Mouse (Mus musculus) embryonic facial prominence, embryonic 15.5 days (tissue): ENCODE measurements at regions not wholly inside any gene's neighbourhood (a gene's known extent, or its start where the extent isn't known, plus 50 kb on each side); places are given as distances from the start of the nearest gene placed in this dataset.
"Not testable (repeated sequence)": the region's sequence is repeated elsewhere in the genome, so short reads cannot be mapped to it uniquely, and the experiment has no call there.

Experiments used
- ATAC-seq: fragments of 200-750 bp; cut with Nextera tagmentation; 2 replicates; pipeline ENCODE4 v1.8.0; 2017; ENCODE audit warnings: low read depth, moderate TSS enrichment; ENCODE audit not compliant: insufficient number of reproducible peaks, low FRiP score, low TSS enrichment
- H3K27ac ChIP-seq: fragments of 300-500 bp; sonication (generic); replicated peaks from 2 replicates; pipeline ENCODE4 v1.5.1; 2015; ENCODE audit warnings: mild to moderate bottlenecking, inconsistent platforms
- H3K27me3 ChIP-seq: fragments of 300-500 bp; sonication (generic); 2 replicates; pipeline ENCODE4 v1.6.1; 2015; ENCODE audit warnings: inconsistent platforms
- H3K36me3 ChIP-seq: fragments of 300-500 bp; sonication (generic); 2 replicates; pipeline ENCODE4 v1.6.1; 2015; ENCODE audit warnings: mild to moderate bottlenecking, inconsistent platforms
- H3K4me1 ChIP-seq: fragments of 300-500 bp; sonication (generic); 2 replicates; pipeline ENCODE4 v1.6.1; 2015; ENCODE audit warnings: inconsistent platforms
- H3K4me2 ChIP-seq: fragments of 300-500 bp; sonication (generic); replicated peaks from 2 replicates; pipeline ENCODE4 v1.6.1; 2015; ENCODE audit warnings: mild to moderate bottlenecking, inconsistent platforms
- H3K4me3 ChIP-seq: fragments of 300-500 bp; sonication (generic); replicated peaks from 2 replicates; pipeline ENCODE4 v1.5.1; 2015; ENCODE audit warnings: mild to moderate bottlenecking, inconsistent platforms
- H3K9ac ChIP-seq: fragments of 300-500 bp; sonication (generic); 2 replicates; pipeline ENCODE4 v1.6.1; 2015; ENCODE audit warnings: inconsistent platforms
- H3K9me3 ChIP-seq: fragments of 300-500 bp; sonication (generic); replicated peaks from 2 replicates; pipeline ENCODE4 v1.6.1; 2016; ENCODE audit warnings: inconsistent platforms
- WGBS: fragments of 180-500 bp; shearing (Covaris S2); methylation state at CpG from one replicate; pipeline ENCODE4 v1.1.7; 2015; 5-methylcytosine and 5-hydroxymethylcytosine counted together

DNA sequence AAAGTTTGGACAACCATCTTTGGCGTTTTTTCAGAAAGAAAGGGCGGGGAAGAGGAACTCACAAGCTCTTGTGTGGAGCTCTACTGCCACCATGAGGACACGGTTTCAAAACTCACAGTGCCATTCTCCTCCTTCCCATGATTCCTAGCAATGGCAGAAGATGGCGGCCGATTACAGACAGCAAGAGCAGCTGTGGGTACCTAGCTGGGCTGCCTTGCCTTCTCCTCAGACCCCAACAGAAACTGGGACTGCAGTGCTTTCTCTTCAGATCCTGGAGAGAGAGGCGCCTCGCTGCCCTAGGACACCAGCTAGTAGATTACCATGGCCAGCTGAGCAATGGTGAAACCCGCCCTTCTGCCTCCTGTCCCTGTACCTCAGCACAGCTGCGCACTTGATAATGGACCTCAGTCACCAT, 174.2 kb upstream of the Olfr1324 start:
- H3K4me2 ChIP-seq, result peak overlapping the region; percentile 29; the same call in 1 of the 2 replicates

DNA sequence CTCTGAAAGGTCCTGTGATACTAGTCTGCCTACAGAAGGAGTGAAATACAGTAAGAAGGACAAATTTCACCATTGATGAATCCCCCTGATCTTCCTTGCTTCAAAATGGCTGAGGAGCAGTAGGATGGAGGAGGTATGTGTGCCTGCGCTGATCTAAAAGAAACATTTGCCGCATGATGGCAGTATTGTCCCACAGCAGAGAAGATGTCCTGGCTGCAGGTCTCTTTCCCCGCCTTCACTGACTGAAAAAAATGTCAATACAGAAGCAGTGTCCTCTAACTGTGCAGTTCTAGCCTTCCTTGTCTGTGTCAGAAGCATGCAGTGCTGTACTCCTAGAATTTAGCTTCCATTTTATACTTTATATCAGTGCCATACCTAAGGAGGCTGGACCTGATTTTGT, 172.0 kb upstream of the Olfr1324 start:
- 76% methylated on average over 3 of the region's 3 CpGs for WGBS
- not testable (repeated sequence) for H3K36me3 ChIP-seq, H3K9ac ChIP-seq, H3K27ac ChIP-seq, ATAC-seq, H3K9me3 ChIP-seq, H3K4me1 ChIP-seq, H3K27me3 ChIP-seq
- Histone ChIP-seq H3K4me2 (peak overlapping the region; percentile 34; the same call in 1 of the 2 replicates), H3K4me3 (peak overlapping the region; percentile 25)

More for the DNA sequence above, 174.2 kb upstream of the Olfr1324 start:
- ATAC-seq, H3K27ac ChIP-seq, H3K9ac ChIP-seq, H3K9me3 ChIP-seq, H3K36me3 ChIP-seq, H3K27me3 ChIP-seq, H3K4me1 ChIP-seq: not testable (repeated sequence)
- 79% methylated on average over 9 of the region's 9 CpGs for WGBS
- H3K4me3 ChIP-seq, result peak overlapping the region; percentile 32

DNA sequence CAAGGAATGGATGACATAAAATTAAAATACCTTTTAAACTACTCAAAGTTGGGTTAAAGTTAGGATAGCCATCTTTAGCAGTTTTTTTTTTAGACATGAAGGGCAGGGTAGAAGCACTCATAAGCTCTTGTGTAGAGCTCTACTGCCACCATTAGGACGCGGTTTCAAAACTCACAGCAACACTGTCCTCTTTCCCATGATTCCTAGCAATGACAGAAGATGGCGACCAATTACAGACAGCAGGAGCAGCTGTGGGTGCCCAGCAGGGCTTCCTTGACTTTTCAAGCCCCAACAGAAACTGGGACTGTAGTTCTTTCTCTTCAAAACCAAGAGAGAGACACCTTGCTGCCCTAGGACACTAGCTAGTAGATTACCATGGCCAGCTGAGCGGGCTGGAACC, 171.5 kb upstream of the Olfr1324 start:
- Histone ChIP-seq H3K27ac (no peak overlapping the region), H3K4me3 (peak overlapping the region; percentile 25), H3K27me3 (no peaks in the 10 kb centered on the region), H3K4me1 (no peaks in the 10 kb centered on the region), H3K9ac (no peak overlapping the region), H3K4me2 (peak overlapping the region; percentile 34; the same call in 1 of the 2 replicates), H3K9me3 (no peaks in the 10 kb centered on the region), H3K36me3 (peaks cover 7% of the 10 kb centered on the region; the same call in 1 of the 2 replicates)
- WGBS, result 70% methylated on average over 4 of the region's 4 CpGs
- ATAC-seq, result no peak

DNA sequence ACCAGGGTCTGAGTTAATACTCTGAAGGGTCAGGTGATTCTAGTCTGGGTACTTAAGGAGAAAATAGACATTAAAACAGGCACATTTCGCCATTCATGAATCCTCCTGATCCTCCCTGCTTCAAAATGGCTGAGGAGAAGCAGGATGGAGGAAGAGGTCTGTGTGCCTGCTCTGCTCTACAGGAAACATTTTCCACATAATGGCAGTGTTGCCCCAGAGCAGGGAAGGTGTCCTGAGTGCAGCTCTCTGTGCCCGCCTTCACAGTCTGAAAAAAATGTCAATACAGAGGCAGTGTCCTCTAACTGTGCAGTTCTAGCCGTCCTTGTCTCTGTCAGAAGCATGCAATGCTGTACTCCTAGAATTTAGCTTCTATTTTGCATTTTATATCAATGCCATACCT, 169.3 kb upstream of the Olfr1324 start:
- not testable (repeated sequence) for H3K27ac ChIP-seq, H3K27me3 ChIP-seq, H3K9ac ChIP-seq, H3K9me3 ChIP-seq, ATAC-seq, H3K4me1 ChIP-seq, H3K36me3 ChIP-seq
- 70% methylated on average over 3 of the region's 3 CpGs for WGBS
- peak overlapping the region; percentile 29 for H3K4me3 ChIP-seq
- H3K4me2 ChIP-seq, result peak overlapping the region; percentile 24; the same call in 1 of the 2 replicates

DNA sequence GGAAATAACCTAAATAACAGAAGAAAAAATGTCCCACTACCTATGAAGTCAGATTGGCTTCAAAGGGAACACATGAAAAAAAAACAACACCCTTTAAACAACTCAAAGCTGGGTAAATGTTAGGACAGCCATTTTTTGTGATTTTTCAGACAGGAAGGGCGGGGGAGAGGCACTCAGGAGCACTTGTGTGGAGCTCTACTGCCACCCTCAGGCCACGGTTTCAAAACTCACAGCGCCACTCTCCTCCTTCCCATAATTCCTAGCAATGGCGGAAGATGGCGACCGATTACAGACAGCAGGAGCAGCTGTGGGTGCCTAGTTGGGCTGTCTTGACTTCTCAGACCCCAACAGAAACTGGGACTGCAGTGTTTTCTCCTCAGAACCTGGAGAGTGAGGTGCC, 168.8 kb upstream of the Olfr1324 start:
- no peaks in the 10 kb centered on the region for H3K4me1 ChIP-seq
- no peak overlapping the region for H3K9ac ChIP-seq
- no peaks in the 10 kb centered on the region for H3K9me3 ChIP-seq
- H3K27ac ChIP-seq, result 0 out of 2 replicates have a peak overlapping the region, but pooled peaks have one; percentile 44
- WGBS, result 64% methylated on average over 6 of the region's 6 CpGs
- H3K36me3 ChIP-seq, result peaks cover 9% of the 10 kb centered on the region; the same call in 1 of the 2 replicates
- H3K4me2 ChIP-seq, result peak overlapping the region; percentile 24; the same call in 1 of the 2 replicates
- H3K27me3 ChIP-seq, result no peaks in the 10 kb centered on the region
- no peak for ATAC-seq
- peak overlapping the region; percentile 29 for H3K4me3 ChIP-seq

DNA sequence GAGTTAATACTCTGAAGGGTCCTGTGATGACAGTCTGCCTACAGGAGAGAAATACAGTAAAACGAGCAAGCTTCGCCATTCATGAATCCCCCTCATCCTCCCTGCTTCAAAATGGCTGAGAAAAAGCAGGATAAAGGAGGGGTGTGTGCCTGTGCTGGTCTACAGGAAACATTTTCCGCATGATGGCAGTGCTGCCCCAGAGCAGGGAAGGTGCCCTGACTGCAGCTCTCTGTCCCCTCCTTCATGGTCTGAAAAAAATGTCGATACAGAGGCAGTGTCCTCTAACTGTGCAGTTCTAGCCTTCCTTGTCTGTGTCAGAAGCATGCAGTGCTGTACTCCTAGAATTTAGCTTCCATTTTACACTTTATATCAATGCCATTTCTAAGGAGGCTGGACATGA, 166.7 kb upstream of the Olfr1324 start:
- not testable (repeated sequence) for H3K4me3 ChIP-seq, H3K27me3 ChIP-seq, ATAC-seq, H3K4me2 ChIP-seq, H3K9me3 ChIP-seq, H3K9ac ChIP-seq, H3K4me1 ChIP-seq, H3K27ac ChIP-seq
- peaks cover 14% of the 10 kb centered on the region; the same call in 1 of the 2 replicates for H3K36me3 ChIP-seq
- 70% methylated on average over 4 of the region's 4 CpGs for WGBS

DNA sequence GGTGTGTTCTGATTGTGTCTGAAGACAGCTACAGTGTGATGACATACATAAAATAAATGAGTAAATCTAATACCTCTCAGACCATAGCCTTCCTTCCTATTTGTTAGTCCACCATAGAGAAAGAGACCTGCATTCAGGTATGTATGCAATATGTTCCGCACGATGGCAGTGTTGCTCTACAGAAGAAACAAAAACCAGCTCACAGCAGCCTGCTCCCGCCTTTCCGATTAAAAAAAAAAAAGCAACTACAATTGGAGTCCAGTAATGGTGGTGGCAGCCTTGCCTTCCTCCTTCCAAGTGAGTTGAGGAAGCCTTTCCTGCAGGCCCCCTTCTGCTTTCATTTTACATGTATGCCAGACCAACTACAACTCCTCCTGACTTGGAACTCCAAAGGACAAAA, 163.2 kb upstream of the Olfr1324 start:
- Histone ChIP-seq H3K4me3 (no peak overlapping the region), H3K9me3 (no peaks in the 10 kb centered on the region), H3K4me1 (no peaks in the 10 kb centered on the region), H3K36me3 (peaks cover 8% of the 10 kb centered on the region; the same call in 1 of the 2 replicates), H3K27ac (no peak overlapping the region), H3K27me3 (no peaks in the 10 kb centered on the region), H3K9ac (no peak overlapping the region), H3K4me2 (peak overlapping the region; percentile 19; the same call in 1 of the 2 replicates)
- 74% methylated on average over 4 of the region's 4 CpGs for WGBS
- no peak for ATAC-seq

DNA sequence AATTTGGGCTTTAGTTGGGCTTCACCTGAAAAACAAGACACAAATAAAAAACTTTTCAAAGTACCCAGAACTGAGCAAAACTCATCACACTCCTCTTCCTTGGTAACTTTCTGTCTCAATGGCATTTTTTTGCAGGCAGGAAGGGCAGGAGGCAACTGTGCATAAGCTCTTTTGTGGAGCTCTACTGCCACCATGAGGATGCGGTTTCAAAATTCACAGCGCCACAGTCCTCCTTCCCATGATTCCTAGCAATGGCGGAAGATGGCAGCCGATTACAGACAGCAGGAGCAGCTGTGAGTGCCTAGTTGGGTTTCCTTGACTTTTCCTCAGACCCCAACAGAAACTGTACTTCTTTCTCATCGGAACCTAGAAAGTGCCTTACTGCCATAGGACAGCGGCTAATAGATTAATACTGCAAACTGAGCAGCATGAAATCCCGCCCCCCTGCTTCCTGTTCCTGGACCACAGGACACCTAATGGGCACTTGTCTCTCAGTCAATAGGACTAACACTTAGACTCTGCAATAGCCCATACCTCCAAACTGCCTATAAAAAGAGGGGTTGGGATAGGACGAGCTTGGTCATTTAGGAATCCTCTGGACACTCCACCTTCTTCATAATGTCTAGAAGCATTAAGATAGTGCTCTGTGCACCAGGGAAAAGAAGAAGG, 162.5 kb upstream of the Olfr1324 start:
- WGBS, result 69% methylated on average over 8 of the region's 8 CpGs
- Histone ChIP-seq H3K27ac (no peak overlapping the region; the same call in 1 of the 2 replicates), H3K4me2 (peak overlapping the region; percentile 19; the same call in 1 of the 2 replicates)

DNA sequence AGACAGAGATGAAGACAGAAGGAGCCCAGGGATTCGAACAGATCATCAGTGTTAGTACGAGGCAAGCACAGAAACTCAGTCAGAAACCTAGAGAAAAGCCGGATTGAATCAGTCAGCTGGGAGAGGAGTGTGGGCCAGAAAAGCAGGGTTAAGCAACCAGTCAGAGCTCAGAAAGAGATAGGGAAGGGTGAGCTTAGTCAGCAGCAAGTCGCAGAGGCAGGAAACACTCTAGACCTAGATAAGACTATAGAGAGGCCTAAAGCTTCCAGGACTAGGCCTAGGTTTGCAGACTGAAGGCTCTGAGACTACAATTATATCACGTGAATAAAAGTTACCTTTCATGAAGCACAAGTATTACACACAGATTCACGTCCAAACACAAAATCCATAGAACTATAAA, 160.6 kb upstream of the Olfr1324 start:
- no peak overlapping the region for H3K4me3 ChIP-seq
- no peak for ATAC-seq
- no peak overlapping the region for H3K9ac ChIP-seq
- no peaks in the 10 kb centered on the region for H3K9me3 ChIP-seq
- H3K36me3 ChIP-seq, result peaks cover 8% of the 10 kb centered on the region; the same call in 1 of the 2 replicates
- no peaks in the 10 kb centered on the region for H3K4me1 ChIP-seq
- no peak overlapping the region for H3K27ac ChIP-seq
- H3K27me3 ChIP-seq, result no peaks in the 10 kb centered on the region
- 87% methylated on average over 6 of the region's 6 CpGs for WGBS
- H3K4me2 ChIP-seq, result no peak overlapping the region

More for the DNA sequence above, 162.5 kb upstream of the Olfr1324 start:
- peaks cover 8% of the 10 kb centered on the region; the same call in 1 of the 2 replicates for H3K36me3 ChIP-seq
- H3K9me3 ChIP-seq, result no peaks in the 10 kb centered on the region
- H3K27me3 ChIP-seq, result no peaks in the 10 kb centered on the region
- peak overlapping the region; percentile 27 for H3K4me3 ChIP-seq
- H3K9ac ChIP-seq, result no peak overlapping the region
- H3K4me1 ChIP-seq, result no peaks in the 10 kb centered on the region
- no peak for ATAC-seq

DNA sequence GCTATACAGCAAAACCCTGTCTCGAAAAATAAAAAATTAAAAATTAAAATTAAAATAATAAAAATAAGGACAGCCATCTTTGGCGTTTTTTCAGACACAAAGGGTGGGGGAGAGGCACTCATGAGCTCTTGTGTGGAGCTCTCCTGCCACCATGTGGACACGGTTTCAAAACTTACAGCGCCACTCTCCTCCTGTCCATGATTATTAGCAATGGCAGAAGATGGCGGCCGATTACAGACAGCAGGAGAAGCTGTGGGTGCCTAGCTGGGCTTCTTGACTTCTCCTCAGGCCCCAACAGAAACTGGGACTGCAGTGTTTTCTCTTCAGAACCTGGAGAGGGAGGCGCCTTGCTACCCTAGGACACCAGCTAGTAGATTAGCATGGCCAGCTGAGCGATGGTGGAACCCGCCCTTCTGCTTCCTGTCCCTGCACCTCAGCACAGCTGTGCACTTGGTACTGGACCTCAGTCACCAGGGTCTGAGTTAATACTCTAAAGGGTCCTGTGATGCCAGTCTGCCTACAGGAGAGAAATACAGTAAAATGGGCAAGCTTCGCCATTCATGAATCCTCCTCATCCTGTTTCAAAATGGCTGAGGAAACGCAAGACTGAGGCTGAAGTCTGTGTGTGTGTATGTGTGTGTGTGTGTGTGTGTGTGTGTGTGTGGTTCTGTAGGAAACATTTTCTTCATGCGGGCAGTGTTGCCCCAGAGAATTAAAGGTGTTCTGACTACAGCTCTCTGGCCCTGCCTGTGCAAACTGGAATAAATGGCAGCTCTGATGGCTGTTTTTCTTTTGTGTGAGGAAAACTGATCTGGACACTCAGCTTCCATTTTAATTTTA, 155.7 kb upstream of the Olfr1324 start:
- no peak overlapping the region for H3K27ac ChIP-seq
- WGBS, result 76% methylated on average over 12 of the region's 12 CpGs
- no peaks in the 10 kb centered on the region for H3K36me3 ChIP-seq
- no peaks in the 10 kb centered on the region for H3K4me1 ChIP-seq
- H3K9ac ChIP-seq, result no peak overlapping the region
- H3K9me3 ChIP-seq, result no peaks in the 10 kb centered on the region
- no peaks in the 10 kb centered on the region for H3K27me3 ChIP-seq
- H3K4me3 ChIP-seq, result peak overlapping the region; percentile 27
- no peak for ATAC-seq
- H3K4me2 ChIP-seq, result peak overlapping the region; percentile 25

DNA sequence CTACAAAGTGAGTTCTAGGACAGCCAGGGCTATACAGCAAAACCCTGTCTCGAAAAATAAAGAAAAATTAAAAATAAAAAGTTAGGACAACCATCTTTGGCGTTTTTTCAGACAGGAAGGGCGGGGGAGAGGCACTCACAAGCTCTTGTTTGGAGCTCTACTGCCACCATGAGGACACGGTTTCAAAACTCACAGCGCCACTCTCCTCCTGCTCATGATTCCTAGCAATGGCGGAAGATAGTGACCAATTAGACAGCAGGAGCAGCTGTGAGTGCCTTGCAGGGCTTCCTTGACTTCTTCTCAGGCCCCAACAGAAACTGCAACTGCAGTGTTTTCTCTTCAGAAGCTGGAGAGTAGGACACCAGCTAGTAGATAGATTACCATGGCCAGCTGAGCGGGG, 151.9 kb upstream of the Olfr1324 start:
- Histone ChIP-seq H3K4me2 (peak overlapping the region; percentile 27; the same call in 1 of the 2 replicates), H3K9ac (no peak overlapping the region), H3K9me3 (no peaks in the 10 kb centered on the region), H3K4me1 (no peaks in the 10 kb centered on the region), H3K27me3 (no peaks in the 10 kb centered on the region), H3K4me3 (peak overlapping the region; percentile 20), H3K36me3 (no peaks in the 10 kb centered on the region), H3K27ac (no peak overlapping the region)
- ATAC-seq, result no peak
- 63% methylated on average over 7 of the region's 7 CpGs for WGBS
